Mouse (Mus musculus) intestine, embryonic 16.5 days (tissue): ENCODE measurements around the gene Gatad2b. TPM values are rescaled to one million over a fixed set of nuclear protein-coding genes. Genes with fewer than 3 reads are reported as not detected.

Source experiments
- ATAC-seq: fragments of 200-750 bp; cut with Nextera tagmentation; 2 replicates; pipeline ENCODE4 v1.8.0; 2017; ENCODE audit warnings: moderate TSS enrichment, moderate library complexity
- H3K27ac ChIP-seq: fragments of 300-500 bp; sonication (generic); 2 replicates; pipeline ENCODE4 v1.5.1; 2014; ENCODE audit warnings: mild to moderate bottlenecking, low read length
- H3K27me3 ChIP-seq: fragments of 300-500 bp; sonication (generic); replicated peaks from 2 replicates; pipeline ENCODE4 v1.6.1; 2014; ENCODE audit warnings: low read length, control low read depth, mixed read lengths; ENCODE audit not compliant: control insufficient read depth, insufficient read depth
- H3K36me3 ChIP-seq: fragments of 300-500 bp; sonication (generic); 2 replicates; pipeline ENCODE4 v1.6.1; 2014; ENCODE audit warnings: low read length, control low read depth; ENCODE audit not compliant: control insufficient read depth, insufficient read depth
- H3K4me1 ChIP-seq: fragments of 300-500 bp; sonication (generic); 2 replicates; pipeline ENCODE4 v1.6.1; 2014; ENCODE audit warnings: low read length, control low read depth, mixed read lengths; ENCODE audit not compliant: control insufficient read depth, insufficient read depth
- H3K4me2 ChIP-seq: fragments of 300-500 bp; sonication (generic); 2 replicates; pipeline ENCODE4 v1.6.1; 2014; ENCODE audit warnings: low read depth, low read length, control low read depth
- H3K4me3 ChIP-seq: fragments of 300-500 bp; sonication (generic); 2 replicates; pipeline ENCODE4 v1.5.1; 2014; ENCODE audit warnings: mild to moderate bottlenecking, low read length
- H3K9ac ChIP-seq: fragments of 300-500 bp; sonication (generic); 2 replicates; pipeline ENCODE4 v1.6.1; 2014; ENCODE audit warnings: low read depth, low read length
- H3K9me3 ChIP-seq: fragments of 300-500 bp; sonication (generic); 2 replicates; pipeline ENCODE4 v1.6.1; 2016; ENCODE audit warnings: low read length, control low read depth; ENCODE audit not compliant: control insufficient read depth
- WGBS: fragments of 180-500 bp; shearing (Covaris S2); extraction: QIAGEN DNeasy Blood & Tissue Kit; methylation state at CpG from one replicate; pipeline ENCODE4 v1.1.7; 2014; 5-methylcytosine and 5-hydroxymethylcytosine counted together
- polyA plus RNA-seq: library from polyadenylated mRNA; unstranded; fragments of >200 nt; fragmentation: Nextera tagmentation; extraction: Ambion mirVana; gene quantifications from 2 replicates; pipeline ENCODE4 v1.2.1, GENCODE M21; 2015

Gene Gatad2b
- polyA plus RNA-seq, 1 experiment from 2014 or later, result 8.9 TPM

GRCm38 (mm10) chr3:90367001-90367632 is 74.1 kb downstream of the Gatad2b start:
- H3K4me2 ChIP-seq, result no peak overlapping the region
- no peaks in the 10 kb centered on the region for H3K36me3 ChIP-seq
- ATAC-seq, result peak; percentile 96
- WGBS, result 78% methylated on average over 5 of the region's 5 CpGs
- no peaks in the 10 kb centered on the region for H3K27me3 ChIP-seq
- peak overlapping the region; percentile 74 for H3K27ac ChIP-seq
- H3K4me1 ChIP-seq, result peaks cover 5% of the 10 kb centered on the region
- H3K9ac ChIP-seq, result no peak overlapping the region
- no peaks in the 10 kb centered on the region for H3K9me3 ChIP-seq
- H3K4me3 ChIP-seq, result no peak overlapping the region

GRCm38 (mm10) chr3:90369041-90369440 is 76.1 kb downstream of the Gatad2b start:
- Histone ChIP-seq H3K27me3 (no peaks in the 10 kb centered on the region), H3K36me3 (no peaks in the 10 kb centered on the region), H3K4me3 (no peak overlapping the region), H3K9me3 (no peaks in the 10 kb centered on the region), H3K4me2 (no peak overlapping the region), H3K27ac (no peak overlapping the region), H3K4me1 (peaks cover 5% of the 10 kb centered on the region), H3K9ac (no peak overlapping the region)
- no peak for ATAC-seq
- WGBS, result 41% methylated on average over 2 of the region's 2 CpGs

- H3K4me2 ChIP-seq, result no peak overlapping the region
- no peaks in the 10 kb centered on the region for H3K36me3 ChIP-seq
- no peak overlapping the region for H3K27ac ChIP-seq
- ATAC-seq, result no peak
- peaks cover under 1% of the 10 kb centered on the region; the same call in 1 of the 2 replicates for H3K4me1 ChIP-seq
- no peak overlapping the region for H3K9ac ChIP-seq
- H3K4me3 ChIP-seq, result no peak overlapping the region
- 66% methylated on average over 7 of the region's 7 CpGs for WGBS
- no peaks in the 10 kb centered on the region for H3K27me3 ChIP-seq
- H3K9me3 ChIP-seq, result no peaks in the 10 kb centered on the region
These were observed 78.9 kb downstream of the Gatad2b start for GRCm38 (mm10) chr3:90371857-90372256.

- Histone ChIP-seq H3K27ac (no peak overlapping the region), H3K9me3 (no peaks in the 10 kb centered on the region), H3K36me3 (no peaks in the 10 kb centered on the region), H3K4me1 (no peaks in the 10 kb centered on the region), H3K4me2 (no peak overlapping the region), H3K4me3 (no peak overlapping the region), H3K9ac (no peak overlapping the region), H3K27me3 (no peaks in the 10 kb centered on the region)
- no peak for ATAC-seq
- WGBS, result 56% methylated on average over 5 of the region's 5 CpGs
These were observed 79.8 kb downstream of the Gatad2b start for GRCm38 (mm10) chr3:90372817-90373216.

GRCm38 (mm10) chr3:90373432-90374028 is 80.6 kb downstream of the Gatad2b start:
- Histone ChIP-seq H3K9ac (no peak overlapping the region), H3K9me3 (no peaks in the 10 kb centered on the region), H3K27ac (no peak overlapping the region), H3K4me1 (no peaks in the 10 kb centered on the region), H3K4me3 (no peak overlapping the region), H3K27me3 (no peaks in the 10 kb centered on the region), H3K4me2 (no peak overlapping the region), H3K36me3 (no peaks in the 10 kb centered on the region)
- peak; percentile 72 for ATAC-seq
- WGBS, result 26% methylated on average over 4 of the region's 4 CpGs

- H3K9me3 ChIP-seq, result no peaks in the 10 kb centered on the region
- ATAC-seq, result peak; percentile 52
- H3K9ac ChIP-seq, result no peak overlapping the region
- H3K4me2 ChIP-seq, result no peak overlapping the region
- no peaks in the 10 kb centered on the region for H3K27me3 ChIP-seq
- H3K27ac ChIP-seq, result no peak overlapping the region; the same call in 1 of the 2 replicates
- no peaks in the 10 kb centered on the region for H3K4me1 ChIP-seq
- H3K4me3 ChIP-seq, result no peak overlapping the region
- no peaks in the 10 kb centered on the region for H3K36me3 ChIP-seq
- 64% methylated on average over 4 of the region's 4 CpGs for WGBS
These were observed 81.4 kb downstream of the Gatad2b start for GRCm38 (mm10) chr3:90374368-90374767.

GRCm38 (mm10) chr3:90375562-90376246 is 82.7 kb downstream of the Gatad2b start:
- H3K9ac ChIP-seq, result no peak overlapping the region
- H3K4me1 ChIP-seq, result no peaks in the 10 kb centered on the region
- H3K27ac ChIP-seq, result no peak overlapping the region
- H3K4me3 ChIP-seq, result no peak overlapping the region
- no peak overlapping the region for H3K4me2 ChIP-seq
- no peaks in the 10 kb centered on the region for H3K27me3 ChIP-seq
- 0 out of 2 replicates have a peak, but pooled peaks have one; percentile 8 for ATAC-seq
- WGBS, result 62% methylated on average over 3 of the region's 3 CpGs
- H3K36me3 ChIP-seq, result no peaks in the 10 kb centered on the region
- H3K9me3 ChIP-seq, result no peaks in the 10 kb centered on the region

GRCm38 (mm10) chr3:90376247-90376585 is 83.2 kb downstream of the Gatad2b start:
- no peaks in the 10 kb centered on the region for H3K9me3 ChIP-seq
- 53% methylated on average over 1 of the region's 1 CpGs for WGBS
- H3K4me1 ChIP-seq, result no peaks in the 10 kb centered on the region
- no peak overlapping the region for H3K4me2 ChIP-seq
- H3K36me3 ChIP-seq, result no peaks in the 10 kb centered on the region
- H3K27ac ChIP-seq, result no peak overlapping the region
- no peak overlapping the region for H3K4me3 ChIP-seq
- no peak for ATAC-seq
- no peak overlapping the region for H3K9ac ChIP-seq
- H3K27me3 ChIP-seq, result no peaks in the 10 kb centered on the region

GRCm38 (mm10) chr3:90378496-90378895 is 85.5 kb downstream of the Gatad2b start:
- no peak overlapping the region for H3K9ac ChIP-seq
- 81% methylated on average over 5 of the region's 5 CpGs for WGBS
- ATAC-seq, result no peak
- no peaks in the 10 kb centered on the region for H3K9me3 ChIP-seq
- no peak overlapping the region for H3K4me3 ChIP-seq
- H3K27ac ChIP-seq, result no peak overlapping the region
- H3K4me1 ChIP-seq, result no peaks in the 10 kb centered on the region
- no peaks in the 10 kb centered on the region for H3K36me3 ChIP-seq
- no peaks in the 10 kb centered on the region for H3K27me3 ChIP-seq
- H3K4me2 ChIP-seq, result no peak overlapping the region
